Mouse (Mus musculus) kidney, adult 2 months (tissue): ENCODE measurements around the gene Creld1.

ENCODE experiments used
- CTCF ChIP-seq: fragments of 200-500 bp; conservative IDR thresholded peaks from 2 replicates; pipeline ENCODE4 v1.5.1; 2011; ENCODE audit warnings: low read depth, mild to moderate bottlenecking, control low read depth, low read length, moderate library complexity, mixed read lengths; ENCODE audit not compliant: insufficient read depth, insufficient read length
- POLR2A ChIP-seq: fragments of 200-500 bp; IDR thresholded peaks from one replicate; pipeline ENCODE4 v1.6.1; 2011; ENCODE audit warnings: low read depth, low read length, control low read depth

DNA sequence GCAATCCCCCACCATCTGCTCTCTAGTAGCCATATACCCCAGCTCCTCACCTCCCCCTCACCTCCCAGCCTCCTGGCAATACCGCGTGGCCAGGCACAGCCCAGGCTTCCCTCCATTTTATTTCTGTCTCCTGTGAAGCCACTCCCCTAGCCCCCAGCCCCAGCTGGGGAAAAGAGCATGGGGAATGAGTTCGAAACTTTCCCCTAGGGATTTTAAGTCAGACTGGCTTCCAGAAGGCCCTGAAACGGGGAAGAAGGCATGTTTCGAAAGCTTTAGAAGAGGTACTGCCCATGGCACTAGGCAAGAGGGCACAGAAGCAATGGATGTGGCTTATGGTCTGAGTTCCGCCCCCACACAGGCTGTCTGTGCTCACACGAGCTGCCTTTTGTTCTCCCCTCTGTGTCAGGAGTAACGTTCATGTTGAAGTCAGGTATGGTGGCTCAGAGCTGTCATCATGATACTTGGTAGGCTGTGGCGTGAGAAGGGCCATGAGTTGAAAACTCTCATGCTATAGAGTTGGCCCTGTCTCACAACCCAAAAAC is 47.4 kb upstream of the Creld1 start, which contains the start of gene Cidec:
- TF ChIP-seq CTCF (no peak), POLR2A (no peak)
